Mouse (Mus musculus) thymus, adult 18-20 months (tissue): Measurements from ENCODE around the gene Camk2d.

ENCODE experiments used
- DNase-seq, 2 experiments: peaks; one replicate each; pipeline ENCODE4 v3.0.0; 2022; ENCODE audit warnings: mixed read lengths in 2 of 2

Camk2d gene

DNA sequence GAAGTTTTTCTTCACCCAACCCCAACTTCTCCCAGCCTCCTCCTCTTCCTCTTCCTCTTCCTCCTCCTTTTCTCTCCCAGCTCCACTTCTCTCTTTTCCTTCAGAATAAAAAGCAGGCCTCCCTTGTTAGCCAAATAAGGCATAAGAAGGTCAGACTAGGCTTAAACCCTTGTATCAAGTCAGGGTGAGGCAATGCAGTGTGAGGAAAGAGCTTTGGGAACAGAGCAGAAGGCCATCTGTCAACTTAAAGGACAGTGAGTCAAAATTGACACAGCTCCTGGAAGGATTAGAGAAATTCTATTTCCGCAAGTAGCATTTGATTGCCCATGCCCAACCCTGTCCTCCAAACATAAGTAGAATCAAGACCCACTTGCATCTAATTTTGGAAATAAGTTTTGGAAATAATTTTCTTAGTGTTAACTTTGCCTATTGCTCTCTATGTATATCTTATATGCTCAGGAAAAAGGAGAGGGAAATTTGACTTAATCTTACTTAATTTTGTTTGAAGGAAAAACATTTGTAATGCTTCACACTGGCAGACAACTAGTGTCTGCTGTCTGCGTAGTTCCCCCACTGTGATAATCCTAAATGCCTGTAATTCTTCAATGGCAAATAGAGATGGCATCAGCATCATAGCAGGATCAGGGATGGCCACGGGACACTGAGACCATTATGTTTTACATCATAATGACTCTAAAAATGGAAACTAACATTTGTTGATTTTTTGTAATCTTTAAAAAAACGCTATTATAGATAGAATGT is 16.8 kb downstream of the Camk2d start:
- DNase-seq = no peak

- DNase-seq = no peak
These were observed 17.5 kb downstream of the Camk2d start for GRCm38 (mm10) chr3:126613510-126614128.

DNA sequence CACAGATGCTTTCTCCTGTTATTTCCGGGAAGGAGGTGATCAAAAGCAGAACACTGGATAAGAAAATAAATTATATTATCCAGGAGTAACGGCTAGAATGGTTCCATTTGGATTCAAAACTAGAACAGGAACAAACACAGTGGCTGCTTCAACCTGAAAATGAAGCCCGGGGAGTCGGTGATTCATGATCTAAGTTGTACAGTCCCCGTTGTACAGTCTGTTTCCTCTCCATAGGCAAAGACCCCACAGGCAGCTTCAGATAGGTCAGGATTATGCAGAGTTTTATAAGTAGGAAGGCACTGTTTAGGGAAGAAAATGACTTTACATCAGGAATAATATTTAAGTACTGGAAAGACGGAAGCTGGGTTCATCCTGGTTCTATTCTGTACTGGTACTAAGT is 19.2 kb downstream of the Camk2d start:
- DNase-seq = no peak

- no peak for DNase-seq
These were observed 24.1 kb downstream of the Camk2d start for GRCm38 (mm10) chr3:126620152-126620551.

DNA sequence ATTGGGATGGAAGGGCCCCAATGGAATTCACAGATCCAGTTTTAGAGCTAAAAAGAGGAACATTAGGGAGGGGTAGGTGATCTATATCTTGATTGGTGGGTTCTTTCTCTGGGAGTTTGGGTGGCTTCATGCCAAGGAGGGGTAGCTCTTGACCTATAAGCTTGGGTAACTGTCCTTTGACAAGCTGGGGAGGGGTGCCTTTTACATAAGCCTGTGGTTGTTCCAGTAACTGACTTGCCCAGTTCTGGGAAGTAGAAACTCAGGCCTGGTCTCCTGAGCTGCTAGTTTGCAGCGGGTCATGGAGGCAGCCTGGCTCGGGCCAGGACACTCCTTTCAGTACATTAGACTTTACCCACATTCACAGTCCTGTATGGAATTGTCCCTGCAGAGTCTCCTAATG is 26.4 kb downstream of the Camk2d start:
- no peak for DNase-seq

DNA sequence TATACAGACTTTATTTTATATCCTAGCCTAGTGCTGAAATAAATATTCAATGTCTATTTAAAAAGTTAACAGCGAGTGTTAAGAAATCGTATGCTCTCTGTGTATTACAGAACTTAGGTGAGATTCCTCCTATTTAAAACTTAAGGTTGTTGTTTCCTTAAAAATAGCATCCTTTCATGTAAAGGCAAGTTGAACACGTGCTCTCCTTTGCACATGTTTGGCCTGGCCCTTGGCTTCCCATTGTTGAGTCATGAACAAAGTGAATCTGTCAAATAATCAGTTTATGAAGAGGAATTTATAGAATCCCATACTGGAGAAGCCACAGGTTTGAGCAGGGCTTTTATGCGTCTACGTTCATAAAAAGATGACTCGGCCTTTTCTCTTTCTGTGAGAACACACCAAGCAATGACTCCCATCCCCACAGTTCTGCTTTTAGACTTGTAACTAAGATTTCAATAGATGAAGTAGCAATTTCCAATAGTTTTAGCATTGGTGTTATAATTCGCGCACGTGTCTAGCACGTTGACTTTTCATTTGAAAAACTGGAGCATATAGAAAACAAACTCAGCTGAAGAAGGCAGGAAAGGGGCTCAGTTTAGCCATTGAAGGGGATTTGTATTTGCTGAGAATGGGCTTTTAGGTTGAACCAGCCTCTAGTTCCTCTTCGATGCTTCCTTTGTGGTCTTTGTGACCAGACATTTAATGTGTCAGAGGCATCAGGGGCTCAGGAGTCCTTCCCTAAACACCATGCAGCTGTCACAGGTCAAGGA is 29.1 kb downstream of the Camk2d start:
- no peak for DNase-seq

- no peak for DNase-seq
These were observed 29.6 kb downstream of the Camk2d start for GRCm38 (mm10) chr3:126625764-126626040.

GRCm38 (mm10) chr3:126627968-126628367 is 31.9 kb downstream of the Camk2d start:
- no peak for DNase-seq

- DNase-seq = no peak
These were observed 32.3 kb downstream of the Camk2d start for GRCm38 (mm10) chr3:126628380-126628779.

- DNase-seq = no peak
These were observed 32.9 kb downstream of the Camk2d start for GRCm38 (mm10) chr3:126629040-126629439.

- no peak for DNase-seq
These were observed 34.2 kb downstream of the Camk2d start for GRCm38 (mm10) chr3:126630111-126630869.

- DNase-seq = no peak
These were observed 35.5 kb downstream of the Camk2d start for GRCm38 (mm10) chr3:126631583-126631982.

DNA sequence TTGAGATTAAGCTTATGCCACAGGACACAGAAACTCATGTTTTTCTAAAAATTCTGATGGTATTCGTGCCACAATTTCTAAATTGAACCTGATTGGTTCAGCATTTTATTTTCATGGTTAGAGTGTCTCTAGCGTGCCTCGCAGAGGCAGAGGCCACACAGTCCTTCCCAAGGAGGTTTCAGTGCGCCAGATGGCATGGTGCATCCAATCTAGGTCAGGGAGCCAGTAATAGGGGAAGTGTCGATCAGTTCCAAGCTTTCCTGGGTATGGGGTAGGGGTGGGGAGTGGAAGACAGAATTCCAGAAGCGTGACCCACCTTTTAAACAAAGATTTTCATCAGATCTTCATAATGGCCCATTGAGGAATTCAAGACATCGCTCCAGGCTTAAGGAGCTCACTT is 36.5 kb downstream of the Camk2d start:
- no peak for DNase-seq

GRCm38 (mm10) chr3:126634171-126634570 is 38.1 kb downstream of the Camk2d start:
- no peak for DNase-seq

DNA sequence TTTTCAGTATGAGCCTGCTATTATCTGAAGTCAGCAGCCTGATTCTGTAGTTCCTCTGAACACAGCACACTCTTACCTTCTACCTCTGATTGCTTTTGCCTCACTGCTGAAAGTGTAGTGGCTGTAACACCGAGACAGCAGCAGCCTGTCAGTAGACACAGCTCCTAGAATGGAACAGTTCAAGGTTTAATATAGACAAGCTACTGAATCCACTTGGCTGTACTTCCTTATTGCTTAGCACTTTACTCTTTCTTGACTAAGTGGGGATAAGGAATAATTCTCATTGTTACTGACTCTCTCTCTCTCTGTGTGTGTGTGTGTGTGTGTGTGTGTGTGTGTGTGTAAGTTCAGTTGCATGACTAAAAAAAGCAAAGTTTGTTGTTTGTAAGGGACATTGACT is 42.2 kb downstream of the Camk2d start:
- DNase-seq = no peak

- DNase-seq = no peak
These were observed 43.0 kb downstream of the Camk2d start for GRCm38 (mm10) chr3:126639098-126639513.

GRCm38 (mm10) chr3:126640443-126641251 is 44.5 kb downstream of the Camk2d start:
- no peak for DNase-seq

GRCm38 (mm10) chr3:126641451-126641850 is 45.3 kb downstream of the Camk2d start:
- no peak for DNase-seq

DNA sequence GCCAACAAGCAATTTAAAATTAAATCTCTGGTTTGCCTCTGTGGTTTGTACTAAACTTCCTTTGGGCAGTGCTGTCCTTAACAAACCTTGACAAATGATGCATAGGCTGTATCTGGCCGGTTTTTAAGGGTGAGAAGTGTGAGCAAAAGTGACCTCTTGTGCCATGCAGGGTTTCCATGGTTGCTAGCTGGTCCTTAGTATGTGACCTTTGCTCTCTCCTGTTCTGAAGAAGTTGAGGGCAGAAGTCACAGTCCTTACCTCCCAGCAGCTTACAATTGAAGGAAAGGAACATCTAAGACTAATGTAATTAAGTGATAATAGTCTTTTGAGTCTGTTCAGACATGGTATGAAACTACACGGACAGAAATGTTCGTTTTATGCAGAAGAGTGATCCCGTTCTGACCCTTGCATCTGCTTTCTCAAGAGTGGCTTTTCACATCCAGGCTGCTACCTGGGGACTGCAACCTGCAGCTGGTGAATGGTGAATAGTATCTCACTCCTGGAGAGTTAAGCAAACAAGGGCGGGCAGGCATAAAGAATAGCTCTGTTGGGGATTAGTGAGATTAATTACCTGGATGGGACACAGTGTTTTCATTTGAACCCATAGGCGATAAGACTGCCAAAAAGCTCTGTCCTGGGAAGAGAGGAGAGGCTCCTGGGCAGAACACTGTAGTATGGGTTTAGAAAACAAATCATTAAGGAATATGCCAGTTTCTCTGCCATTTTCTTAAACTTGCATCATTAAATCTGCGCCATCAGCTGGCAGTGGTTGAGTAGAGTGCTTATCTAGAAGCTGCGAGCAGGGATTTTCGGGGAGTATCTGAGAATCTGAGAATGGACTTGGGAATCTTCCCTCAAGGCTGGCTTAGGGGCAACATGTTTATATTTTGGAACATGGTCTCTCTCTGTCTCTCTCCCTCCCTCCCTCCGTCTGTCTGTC is 47.2 kb downstream of the Camk2d start:
- no peak for DNase-seq

DNA sequence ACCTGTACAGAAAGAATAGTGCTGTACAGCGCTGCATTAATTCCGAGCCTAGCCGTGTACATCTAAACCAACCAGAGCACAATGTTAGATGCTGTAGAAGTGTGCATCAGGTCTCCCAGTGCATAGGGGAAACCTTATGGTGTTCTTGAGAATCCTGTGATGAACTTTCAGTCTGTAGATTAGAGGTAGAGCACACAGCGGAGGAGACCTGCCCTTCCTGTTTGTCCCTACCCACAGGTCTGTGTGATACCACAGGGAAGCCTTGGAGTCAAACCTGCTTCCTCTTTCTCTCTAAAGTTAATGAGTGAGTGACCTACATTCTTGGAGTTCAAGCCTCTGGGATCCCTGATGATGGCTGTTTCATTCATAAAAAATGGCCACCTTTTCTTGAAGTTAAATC is 54.2 kb downstream of the Camk2d start:
- DNase-seq = no peak

DNA sequence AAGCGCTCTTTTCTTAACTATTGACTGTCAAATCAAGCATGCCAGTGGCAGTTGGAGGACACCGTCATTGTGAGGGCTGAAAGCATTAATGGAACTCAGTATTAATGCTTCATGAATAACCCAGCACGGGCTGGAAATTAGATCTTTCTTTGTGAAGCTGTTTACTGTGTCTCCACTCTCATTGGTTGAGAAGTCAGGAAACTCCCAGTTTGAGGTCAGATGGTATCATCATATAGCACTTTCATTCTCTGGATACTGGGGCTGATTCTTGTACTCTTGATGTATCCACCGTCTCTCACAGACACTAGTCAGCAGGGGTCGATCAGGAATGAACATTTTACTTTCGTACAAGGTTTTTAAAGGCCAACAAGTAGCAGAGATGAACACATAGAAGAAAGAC is 54.6 kb downstream of the Camk2d start:
- DNase-seq = no peak
